Mouse (Mus musculus) kidney, postnatal 0 days (tissue): Measurements from ENCODE around the gene D630003M21Rik. TPM values are rescaled to one million over a fixed set of nuclear protein-coding genes. Genes with fewer than 3 reads are reported as not detected.

Experiments
- ATAC-seq: fragments of 200-750 bp; cut with Nextera tagmentation; replicated peaks from 2 replicates; pipeline ENCODE4 v1.8.0; 2017; ENCODE audit warnings: low read depth, moderate number of reproducible peaks, moderate TSS enrichment, moderate library complexity; ENCODE audit not compliant: low FRiP score
- DNase-seq: peaks from one replicate; pipeline ENCODE4 v3.0.0-alpha.2; 2016; ENCODE audit warnings: low spot score
- H3K27ac ChIP-seq: fragments of 300-500 bp; sonication (generic); 2 replicates; pipeline ENCODE4 v1.5.1; 2014; ENCODE audit warnings: mild to moderate bottlenecking
- H3K27me3 ChIP-seq: fragments of 300-500 bp; sonication (generic); 2 replicates; pipeline ENCODE4 v1.6.1; 2014; ENCODE audit warnings: low read length, mixed read lengths; ENCODE audit not compliant: insufficient read depth
- H3K36me3 ChIP-seq: fragments of 300-500 bp; sonication (generic); 2 replicates; pipeline ENCODE4 v1.6.1; 2014; ENCODE audit warnings: low read length, mixed read lengths; ENCODE audit not compliant: insufficient read depth
- H3K4me1 ChIP-seq: fragments of 300-500 bp; sonication (generic); replicated peaks from 2 replicates; pipeline ENCODE4 v1.6.1; 2014; ENCODE audit warnings: antibody characterized with exemption, low read length, mixed read lengths; ENCODE audit not compliant: insufficient read depth
- H3K4me2 ChIP-seq: fragments of 300-500 bp; sonication (generic); 2 replicates; pipeline ENCODE4 v1.6.1; 2014; ENCODE audit warnings: mild to moderate bottlenecking, low read length, moderate library complexity, mixed read lengths
- H3K4me3 ChIP-seq: fragments of 300-500 bp; sonication (generic); replicated peaks from 2 replicates; pipeline ENCODE4 v1.5.1; 2014; ENCODE audit warnings: low read depth, low read length
- H3K9ac ChIP-seq: fragments of 300-500 bp; sonication (generic); 2 replicates; pipeline ENCODE4 v1.6.1; 2014; ENCODE audit warnings: low read depth, low read length
- H3K9me3 ChIP-seq: fragments of 300-500 bp; sonication (generic); replicated peaks from 2 replicates; pipeline ENCODE4 v1.6.1; 2016; ENCODE audit warnings: low read length, inconsistent platforms, mixed read lengths
- CTCF ChIP-seq: IDR thresholded peaks from 2 replicates; pipeline ENCODE4 v1.5.1; 2016; ENCODE audit warnings: antibody characterized with exemption, low read depth, mild to moderate bottlenecking, moderate library complexity
- WGBS: fragments of 180-500 bp; shearing (Covaris S2); extraction: QIAGEN DNeasy Blood & Tissue Kit; methylation state at CpG from one replicate; pipeline ENCODE4 v1.1.7; 2014; 5-methylcytosine and 5-hydroxymethylcytosine counted together
- polyA plus RNA-seq: library from polyadenylated mRNA; unstranded; fragments of >200 nt; fragmentation: Nextera tagmentation; extraction: Ambion mirVana; gene quantifications from 2 replicates; pipeline ENCODE4 v1.2.1, GENCODE M21; 2015

The D630003M21Rik gene
- polyA plus RNA-seq, 1 experiment from 2014 or later: 4.0 TPM

- 83% methylated on average over 9 of the region's 9 CpGs for WGBS
- no peak overlapping the region for H3K27ac ChIP-seq
- no peak for TF ChIP-seq CTCF
- H3K4me1 ChIP-seq: 0 out of 2 replicates have a peak, but pooled peaks cover 6% of the 10 kb centered on the region
- no peak overlapping the region for H3K4me2 ChIP-seq
- no peak; the same call in 1 of the 2 replicates for ATAC-seq
- no peaks in the 10 kb centered on the region for H3K9me3 ChIP-seq
- H3K4me3 ChIP-seq: no peak overlapping the region
- no peak overlapping the region for H3K9ac ChIP-seq
- H3K36me3 ChIP-seq: no peaks in the 10 kb centered on the region
- no peak for DNase-seq
- no peaks in the 10 kb centered on the region for H3K27me3 ChIP-seq
These were observed 7.5 kb downstream of the D630003M21Rik start for GRCm38 (mm10) chr2:158221446-158222084.

GRCm38 (mm10) chr2:158219562-158219961 is 9.5 kb downstream of the D630003M21Rik start:
- 81% methylated on average over 2 of the region's 2 CpGs for WGBS
- H3K36me3 ChIP-seq: no peaks in the 10 kb centered on the region
- ATAC-seq: no peak
- H3K27me3 ChIP-seq: no peaks in the 10 kb centered on the region
- no peak overlapping the region for H3K27ac ChIP-seq
- H3K9me3 ChIP-seq: no peaks in the 10 kb centered on the region
- no peak overlapping the region for H3K4me3 ChIP-seq
- TF ChIP-seq CTCF: no peak
- H3K9ac ChIP-seq: no peak overlapping the region
- H3K4me1 ChIP-seq: peaks cover 22% of the 10 kb centered on the region
- no peak for DNase-seq
- no peak overlapping the region for H3K4me2 ChIP-seq

GRCm38 (mm10) chr2:158216510-158216909 is 12.5 kb downstream of the D630003M21Rik start:
- no peak overlapping the region for H3K4me3 ChIP-seq
- no peaks in the 10 kb centered on the region for H3K9me3 ChIP-seq
- peaks cover 20% of the 10 kb centered on the region for H3K4me1 ChIP-seq
- no peaks in the 10 kb centered on the region for H3K36me3 ChIP-seq
- peak overlapping the region; percentile 74 for H3K27ac ChIP-seq
- no peaks in the 10 kb centered on the region for H3K27me3 ChIP-seq
- ATAC-seq: no peak
- H3K4me2 ChIP-seq: no peak overlapping the region
- no peak overlapping the region for H3K9ac ChIP-seq
- 88% methylated on average over 8 of the region's 8 CpGs for WGBS
- no peak for TF ChIP-seq CTCF
- no peak for DNase-seq

GRCm38 (mm10) chr2:158215283-158216117 is 13.5 kb downstream of the D630003M21Rik start:
- Histone ChIP-seq H3K36me3 (no peaks in the 10 kb centered on the region), H3K9me3 (no peaks in the 10 kb centered on the region), H3K4me2 (no peak overlapping the region), H3K4me3 (no peak overlapping the region), H3K4me1 (peaks cover 20% of the 10 kb centered on the region), H3K27ac (peak overlapping the region; percentile 74), H3K9ac (no peak overlapping the region), H3K27me3 (no peaks in the 10 kb centered on the region)
- TF ChIP-seq CTCF: peak; percentile 41
- WGBS: 34% methylated on average over 9 of the region's 9 CpGs
- DNase-seq (peak; percentile 60), ATAC-seq (peak; percentile 69; the same call in 1 of the 2 replicates)

GRCm38 (mm10) chr2:158211764-158212471 is 17.1 kb downstream of the D630003M21Rik start:
- H3K4me1 ChIP-seq: peaks cover 31% of the 10 kb centered on the region
- no peak overlapping the region for H3K9ac ChIP-seq

GRCm38 (mm10) chr2:158210958-158211357 is 18.1 kb downstream of the D630003M21Rik start:
- Histone ChIP-seq H3K27me3 (no peaks in the 10 kb centered on the region), H3K4me1 (peaks cover 24% of the 10 kb centered on the region), H3K9ac (no peak overlapping the region), H3K27ac (0 out of 2 replicates have a peak overlapping the region, but pooled peaks have one; percentile 47), H3K9me3 (no peaks in the 10 kb centered on the region), H3K4me2 (no peak overlapping the region), H3K4me3 (no peak overlapping the region), H3K36me3 (no peaks in the 10 kb centered on the region)
- ATAC-seq (no peak), DNase-seq (no peak)
- TF ChIP-seq CTCF: peak; percentile 32; the same call in 1 of the 2 replicates
- 25% methylated on average over 10 of the region's 10 CpGs for WGBS

More at GRCm38 (mm10) chr2:158211764-158212471, 17.1 kb downstream of the D630003M21Rik start:
- DNase-seq: no peak
- H3K9me3 ChIP-seq: no peaks in the 10 kb centered on the region
- peak; percentile 58 for TF ChIP-seq CTCF
- 63% methylated on average over 4 of the region's 4 CpGs for WGBS
- ATAC-seq: no peak
- no peaks in the 10 kb centered on the region for H3K36me3 ChIP-seq
- H3K4me3 ChIP-seq: no peak overlapping the region
- H3K27ac ChIP-seq: no peak overlapping the region
- H3K27me3 ChIP-seq: no peaks in the 10 kb centered on the region
- H3K4me2 ChIP-seq: no peak overlapping the region
